Mouse (Mus musculus) gastrocnemius, postnatal 10 days (tissue): ENCODE data around the gene Leng9. TPM values are rescaled to one million over a fixed set of nuclear protein-coding genes. Genes with fewer than 3 reads are reported as not detected.
A peak's percentile ranks its signal among the peaks of the same experiment; 100 is the strongest.

ENCODE experiments used
- DNase-seq: peaks from one replicate; pipeline ENCODE4 v3.0.0; 2021; ENCODE audit warnings: mixed read lengths
- total RNA-seq, 2 experiments: library from RNA; stranded (reverse); gene quantifications; 2 replicates each; pipeline ENCODE4 v1.2.3; 2021

Gene Leng9
- total RNA-seq, 2 experiments from 2014 or later, result 2.3 to 3.2 TPM

- no peak for DNase-seq
These were observed 5.2 kb downstream of the Leng9 start for GRCm38 (mm10) chr7:4144766-4145551.

- DNase-seq, result no peak
These were observed 6.1 kb downstream of the Leng9 start for GRCm38 (mm10) chr7:4144046-4144445.

- no peak for DNase-seq
These were observed 6.7 kb downstream of the Leng9 start for GRCm38 (mm10) chr7:4143506-4143905.

- no peak for DNase-seq
These were observed 7.3 kb downstream of the Leng9 start for GRCm38 (mm10) chr7:4142796-4143445.

- DNase-seq, result no peak
These were observed 8.4 kb downstream of the Leng9 start for GRCm38 (mm10) chr7:4141648-4142325.

GRCm38 (mm10) chr7:4139391-4139790, 10.8 kb downstream of the Leng9 start:
- no peak for DNase-seq

GRCm38 (mm10) chr7:4138671-4139070, 11.5 kb downstream of the Leng9 start:
- no peak for DNase-seq

- DNase-seq, result no peak
These were observed 12.0 kb downstream of the Leng9 start for GRCm38 (mm10) chr7:4138181-4138580.

GRCm38 (mm10) chr7:4137746-4138145, 12.4 kb downstream of the Leng9 start:
- no peak for DNase-seq

- DNase-seq, result peak; percentile 97
These were observed 13.2 kb downstream of the Leng9 start, which contains the start of gene Leng8 for GRCm38 (mm10) chr7:4136771-4137531. Gene Leng8, plus strand, starts transcription at chr7:4137039.

GRCm38 (mm10) chr7:4136404-4136770, 13.8 kb downstream of the Leng9 start:
- no peak for DNase-seq

GRCm38 (mm10) chr7:4134911-4135310, 15.3 kb downstream of the Leng9 start:
- DNase-seq, result no peak

GRCm38 (mm10) chr7:4132998-4133397, 17.2 kb downstream of the Leng9 start:
- no peak for DNase-seq

- no peak for DNase-seq
These were observed 17.6 kb downstream of the Leng9 start for GRCm38 (mm10) chr7:4132581-4132980.

GRCm38 (mm10) chr7:4131964-4132363, 18.2 kb downstream of the Leng9 start:
- no peak for DNase-seq

- peak; percentile 88 for DNase-seq
These were observed 19.3 kb downstream of the Leng9 start for GRCm38 (mm10) chr7:4130686-4131452.

- peak; percentile 63 for DNase-seq
These were observed 21.3 kb downstream of the Leng9 start for GRCm38 (mm10) chr7:4128860-4129259.

GRCm38 (mm10) chr7:4127894-4128293, 22.3 kb downstream of the Leng9 start:
- DNase-seq, result no peak

GRCm38 (mm10) chr7:4126992-4127785, 23.0 kb downstream of the Leng9 start:
- DNase-seq, result no peak

GRCm38 (mm10) chr7:4125306-4125705, 24.9 kb downstream of the Leng9 start:
- no peak for DNase-seq

- DNase-seq, result no peak
These were observed 25.3 kb downstream of the Leng9 start for GRCm38 (mm10) chr7:4124856-4125255.
